Mouse (Mus musculus): Measurements from ENCODE around the gene Ccdc134. TPM values are rescaled to one million over a fixed set of nuclear protein-coding genes. Genes with fewer than 3 reads are reported as not detected.

The Ccdc134 gene
- polyA plus RNA-seq, 1 experiment from 2014 or later: 4.0 TPM

DNA sequence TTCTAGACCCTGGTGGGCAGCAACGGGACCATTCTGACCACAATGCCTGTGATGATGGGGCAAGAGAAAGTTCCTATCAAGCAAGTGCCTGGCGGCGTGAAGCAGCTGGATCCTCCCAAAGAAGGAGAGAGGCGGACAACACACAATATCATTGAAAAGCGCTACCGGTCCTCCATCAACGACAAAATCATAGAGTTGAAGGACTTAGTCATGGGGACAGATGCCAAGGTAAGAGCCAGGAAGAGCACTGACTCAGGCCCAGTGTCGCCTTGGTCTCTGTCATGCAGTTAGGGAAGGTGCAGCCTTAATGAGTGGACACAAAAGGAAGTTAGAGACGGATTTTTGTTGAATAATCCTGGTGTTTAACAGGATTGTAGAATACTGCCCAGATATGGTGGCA, 47.4 kb downstream of the Ccdc134 start:
- Histone ChIP-seq H3K9me3 (ENCODE audit: low read length) (no peaks in the 10 kb centered on the region), H3K36me3 (replicated peaks; ENCODE audit: insufficient read depth, low read length) (peaks cover 84% of the 10 kb centered on the region), H3K4me3 (ENCODE audit: low read depth, low read length) (no peak overlapping the region), H3K4me1 (ENCODE audit: insufficient read depth) (no peaks in the 10 kb centered on the region), H3K4me2 (ENCODE audit: low read depth, low read length) (no peak overlapping the region), H3K27me3 (ENCODE audit: insufficient read depth, low read length) (no peaks in the 10 kb centered on the region), H3K9ac (replicated peaks) (no peak overlapping the region), H3K27ac (ENCODE audit: low read depth) (no peak overlapping the region)
- DNase-seq (no peak), ATAC-seq (no peak)
- TF ChIP-seq EP300 (IDR thresholded peaks at IDR 0.05; ENCODE audit: low read depth) (no peak), CTCF (IDR thresholded peaks at IDR 0.05; ENCODE audit: low read depth) (no peak)
- WGBS (ENCODE audit: insufficient replicate concordance): 91% methylated on average over 9 of the region's 9 CpGs

- H3K9ac ChIP-seq (replicated peaks): no peak overlapping the region
- peaks cover 83% of the 10 kb centered on the region for H3K36me3 ChIP-seq (replicated peaks; ENCODE audit: insufficient read depth, low read length)
- no peak for ATAC-seq
- H3K4me3 ChIP-seq (ENCODE audit: low read depth, low read length): no peak overlapping the region
- no peak for DNase-seq
- H3K9me3 ChIP-seq (ENCODE audit: low read length): no peaks in the 10 kb centered on the region
- 95% methylated on average over 7 of the region's 7 CpGs for WGBS (ENCODE audit: insufficient replicate concordance)
- no peak overlapping the region for H3K4me2 ChIP-seq (ENCODE audit: low read depth, low read length)
- 0 out of 2 replicates have a peak, but pooled peaks cover 4% of the 10 kb centered on the region for H3K4me1 ChIP-seq (ENCODE audit: insufficient read depth)
- TF ChIP-seq EP300 (IDR thresholded peaks at IDR 0.05; ENCODE audit: low read depth) (no peak), CTCF (IDR thresholded peaks at IDR 0.05; ENCODE audit: low read depth) (no peak)
- H3K27ac ChIP-seq (ENCODE audit: low read depth): no peak overlapping the region
- H3K27me3 ChIP-seq (ENCODE audit: insufficient read depth, low read length): no peaks in the 10 kb centered on the region
These were observed 50.1 kb downstream of the Ccdc134 start for GRCm38 (mm10) chr15:82177743-82178290.

- ATAC-seq: no peak
- H3K9me3 ChIP-seq (ENCODE audit: low read length): no peaks in the 10 kb centered on the region
- H3K9ac ChIP-seq (replicated peaks): no peak overlapping the region
- peak overlapping the region; percentile 22; the same call in 1 of the 2 replicates for H3K4me2 ChIP-seq (ENCODE audit: low read depth, low read length)
- DNase-seq: no peak
- peaks cover 33% of the 10 kb centered on the region for H3K4me1 ChIP-seq (ENCODE audit: insufficient read depth)
- H3K27me3 ChIP-seq (ENCODE audit: insufficient read depth, low read length): no peaks in the 10 kb centered on the region
- peak overlapping the region; percentile 44; the same call in 1 of the 2 replicates for H3K27ac ChIP-seq (ENCODE audit: low read depth)
- TF ChIP-seq CTCF (IDR thresholded peaks at IDR 0.05; ENCODE audit: low read depth): no peak
- peak; percentile 84 for TF ChIP-seq EP300 (IDR thresholded peaks at IDR 0.05; ENCODE audit: low read depth)
- WGBS (ENCODE audit: insufficient replicate concordance): 51% methylated on average over 5 of the region's 5 CpGs
- peaks cover 79% of the 10 kb centered on the region for H3K36me3 ChIP-seq (replicated peaks; ENCODE audit: insufficient read depth, low read length)
- H3K4me3 ChIP-seq (ENCODE audit: low read depth, low read length): no peak overlapping the region
These were observed 53.4 kb downstream of the Ccdc134 start for GRCm38 (mm10) chr15:82181131-82181530.

GRCm38 (mm10) chr15:82182311-82182710, 54.6 kb downstream of the Ccdc134 start:
- Histone ChIP-seq H3K27me3 (ENCODE audit: insufficient read depth, low read length) (no peaks in the 10 kb centered on the region), H3K4me2 (ENCODE audit: low read depth, low read length) (no peak overlapping the region), H3K9ac (replicated peaks) (no peak overlapping the region), H3K9me3 (ENCODE audit: low read length) (no peaks in the 10 kb centered on the region), H3K27ac (ENCODE audit: low read depth) (no peak overlapping the region), H3K4me1 (ENCODE audit: insufficient read depth) (peaks cover 42% of the 10 kb centered on the region), H3K36me3 (replicated peaks; ENCODE audit: insufficient read depth, low read length) (peaks cover 75% of the 10 kb centered on the region), H3K4me3 (ENCODE audit: low read depth, low read length) (no peak overlapping the region)
- WGBS (ENCODE audit: insufficient replicate concordance): 90% methylated on average over 4 of the region's 4 CpGs
- TF ChIP-seq CTCF (IDR thresholded peaks at IDR 0.05; ENCODE audit: low read depth) (peak; percentile 48), EP300 (IDR thresholded peaks at IDR 0.05; ENCODE audit: low read depth) (no peak)
- DNase-seq (no peak), ATAC-seq (no peak)

- DNase-seq (no peak), ATAC-seq (peak; percentile 48)
- peaks cover 74% of the 10 kb centered on the region for H3K36me3 ChIP-seq (replicated peaks; ENCODE audit: insufficient read depth, low read length)
- H3K27ac ChIP-seq (ENCODE audit: low read depth): peak overlapping the region; percentile 84
- no peaks in the 10 kb centered on the region for H3K9me3 ChIP-seq (ENCODE audit: low read length)
- peak overlapping the region; percentile 42 for H3K4me2 ChIP-seq (ENCODE audit: low read depth, low read length)
- TF ChIP-seq EP300 (IDR thresholded peaks at IDR 0.05; ENCODE audit: low read depth) (no peak), CTCF (IDR thresholded peaks at IDR 0.05; ENCODE audit: low read depth) (no peak)
- H3K27me3 ChIP-seq (ENCODE audit: insufficient read depth, low read length): no peaks in the 10 kb centered on the region
- H3K4me3 ChIP-seq (ENCODE audit: low read depth, low read length): no peak overlapping the region
- 61% methylated on average over 10 of the region's 10 CpGs for WGBS (ENCODE audit: insufficient replicate concordance)
- peaks cover 42% of the 10 kb centered on the region for H3K4me1 ChIP-seq (ENCODE audit: insufficient read depth)
- peak overlapping the region; percentile 16 for H3K9ac ChIP-seq (replicated peaks)
These were observed 55.9 kb downstream of the Ccdc134 start for GRCm38 (mm10) chr15:82183596-82183995.

DNA sequence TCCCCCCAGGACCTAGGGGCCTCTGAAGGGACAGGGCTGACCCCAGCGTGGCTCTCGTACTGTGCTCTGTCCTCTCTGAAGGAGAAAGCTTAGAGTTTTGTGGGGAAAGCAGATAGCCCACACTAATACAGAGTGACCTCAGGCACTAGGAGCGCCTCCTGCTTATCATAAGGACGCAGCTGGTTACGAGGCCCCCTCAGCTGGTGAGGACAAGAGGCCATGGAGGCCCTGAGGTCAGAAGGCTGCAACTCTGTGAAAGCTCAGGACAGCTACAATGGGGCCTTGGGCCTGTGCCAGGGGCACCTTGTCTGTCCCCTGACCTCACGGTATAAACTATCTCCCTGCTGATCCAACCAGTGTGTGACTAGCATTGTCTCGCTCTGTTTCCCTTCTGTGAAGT, 56.5 kb downstream of the Ccdc134 start:
- Histone ChIP-seq H3K4me3 (ENCODE audit: low read depth, low read length) (no peak overlapping the region), H3K27ac (ENCODE audit: low read depth) (peak overlapping the region; percentile 84), H3K9ac (replicated peaks) (peak overlapping the region; percentile 16), H3K27me3 (ENCODE audit: insufficient read depth, low read length) (no peaks in the 10 kb centered on the region), H3K4me1 (ENCODE audit: insufficient read depth) (peaks cover 42% of the 10 kb centered on the region), H3K9me3 (ENCODE audit: low read length) (no peaks in the 10 kb centered on the region), H3K4me2 (ENCODE audit: low read depth, low read length) (peak overlapping the region; percentile 42), H3K36me3 (replicated peaks; ENCODE audit: insufficient read depth, low read length) (peaks cover 72% of the 10 kb centered on the region)
- TF ChIP-seq EP300 (IDR thresholded peaks at IDR 0.05; ENCODE audit: low read depth): peak; percentile 93
- TF ChIP-seq CTCF (IDR thresholded peaks at IDR 0.05; ENCODE audit: low read depth): no peak
- 40% methylated on average over 7 of the region's 7 CpGs for WGBS (ENCODE audit: insufficient replicate concordance)
- DNase-seq: peak; percentile 77
- ATAC-seq: peak; percentile 80

All from liver, postnatal 0 days (tissue).